Mouse (Mus musculus): ENCODE data around the gene Ssu2.

DNA sequence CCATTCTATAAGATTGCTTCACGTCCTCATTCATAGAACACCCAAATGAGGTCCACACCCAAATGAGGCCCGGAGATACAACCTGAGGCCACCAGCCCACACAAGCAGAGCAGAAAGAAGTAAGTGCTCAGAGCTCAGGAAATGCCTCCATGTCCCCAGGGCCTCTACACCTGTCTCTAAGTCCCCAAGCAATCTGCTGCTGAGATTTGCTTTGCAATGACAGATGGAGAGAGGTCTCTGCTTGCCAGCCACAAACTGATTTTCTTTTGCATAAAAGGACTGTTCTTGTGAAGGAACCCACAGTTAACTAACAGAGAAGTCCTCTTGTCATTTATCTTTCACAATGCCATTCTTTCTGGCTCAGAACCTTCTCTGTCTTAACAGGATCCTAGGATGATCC lies 1.6 kb downstream of the Ssu2 start:
- no peak for TF ChIP-seq POLR2A (IDR thresholded peaks at IDR 0.05; ENCODE audit: control insufficient read depth, extremely low read depth, insufficient read depth, low read length, poor library complexity)
- no peak for TF ChIP-seq CTCF (IDR thresholded peaks at IDR 0.05; ENCODE audit: borderline replicate concordance, control insufficient read depth, extremely low read depth, insufficient read depth, low read length, poor library complexity)
